Mouse (Mus musculus) left cerebral cortex, adult 9 months (tissue): Measurements from ENCODE around the gene Fnbp1.
"Not testable (repeated sequence)": the region's sequence is repeated elsewhere in the genome, so short reads cannot be mapped to it uniquely, and the experiment has no call there.

Experiments used
- DNase-seq, 2 experiments: peaks; one replicate each; pipeline ENCODE4 v3.0.0; 2022; ENCODE audit warnings: low spot score in 2 of 2

The Fnbp1 gene

GRCm38 (mm10) chr2:31141867-31142454, at the start of gene Fnbp1:
Gene Fnbp1 (minus strand): TSS chr2:31142008.
- peak; percentile 67 to 91 for DNase-seq

- no peak for DNase-seq
Observed at GRCm38 (mm10) chr2:31189654-31190053, 47.8 kb upstream of the Fnbp1 start.

GRCm38 (mm10) chr2:31188691-31189090, 46.9 kb upstream of the Fnbp1 start:
- no peak for DNase-seq

GRCm38 (mm10) chr2:31183830-31184229, 42.0 kb upstream of the Fnbp1 start:
- DNase-seq: no peak

- DNase-seq: no peak
Observed at GRCm38 (mm10) chr2:31182786-31183330, 41.0 kb upstream of the Fnbp1 start.

- no peak for DNase-seq
Observed at GRCm38 (mm10) chr2:31180081-31180551, 38.3 kb upstream of the Fnbp1 start.

GRCm38 (mm10) chr2:31179471-31179870, 37.7 kb upstream of the Fnbp1 start:
- no peak for DNase-seq

- DNase-seq: not testable (repeated sequence)
Observed at GRCm38 (mm10) chr2:31178593-31178992, 36.8 kb upstream of the Fnbp1 start.

- DNase-seq: no peak
Observed at GRCm38 (mm10) chr2:31173290-31173689, 31.5 kb upstream of the Fnbp1 start.

- no peak for DNase-seq
Observed at GRCm38 (mm10) chr2:31172536-31172935, 30.7 kb upstream of the Fnbp1 start.

GRCm38 (mm10) chr2:31172001-31172400, 30.2 kb upstream of the Fnbp1 start:
- DNase-seq: no peak

- DNase-seq: no peak
Observed at GRCm38 (mm10) chr2:31170164-31170563, 28.4 kb upstream of the Fnbp1 start.

GRCm38 (mm10) chr2:31169001-31169400, 27.2 kb upstream of the Fnbp1 start:
- no peak for DNase-seq

- not testable (repeated sequence) for DNase-seq
Observed at GRCm38 (mm10) chr2:31167571-31167970, 25.8 kb upstream of the Fnbp1 start.

GRCm38 (mm10) chr2:31165529-31165928, 23.7 kb upstream of the Fnbp1 start:
- no peak for DNase-seq

- peak in 1 of 2 experiments; percentile 44 for DNase-seq
Observed at GRCm38 (mm10) chr2:31164841-31165455, 23.1 kb upstream of the Fnbp1 start.

- no peak for DNase-seq
Observed at GRCm38 (mm10) chr2:31163361-31164118, 21.7 kb upstream of the Fnbp1 start.

- no peak for DNase-seq
Observed at GRCm38 (mm10) chr2:31161620-31162019, 19.8 kb upstream of the Fnbp1 start.

- no peak for DNase-seq
Observed at GRCm38 (mm10) chr2:31160147-31160920, 18.5 kb upstream of the Fnbp1 start.

GRCm38 (mm10) chr2:31156846-31157245, 15.0 kb upstream of the Fnbp1 start:
- DNase-seq: no peak

GRCm38 (mm10) chr2:31151892-31152812, 10.3 kb upstream of the Fnbp1 start, which contains the start of gene Gpr107:
Gene Gpr107 (plus strand): TSS chr2:31152316.
- peak; percentile 52 to 81 for DNase-seq
